Mouse (Mus musculus) urinary bladder, adult 2 months (tissue): Measurements from ENCODE around the gene Ifngr1. TPM values are rescaled to one million over a fixed set of nuclear protein-coding genes. Genes with fewer than 3 reads are reported as not detected.
A peak's percentile ranks its signal among the peaks of the same experiment; 100 is the strongest.

Experiments
- DNase-seq: peaks from one replicate; pipeline ENCODE4 v3.0.0; 2022; ENCODE audit warnings: low spot score
- polyA plus RNA-seq: library from polyadenylated mRNA; depleted of rRNA; stranded (reverse); fragments of >200 nt; gene quantifications from 2 replicates; pipeline ENCODE4 v1.2.3, GENCODE M21; 2012; rRNA removed

The Ifngr1 gene
- 64.8 and 65.9 TPM in 2 replicates for polyA plus RNA-seq

DNA sequence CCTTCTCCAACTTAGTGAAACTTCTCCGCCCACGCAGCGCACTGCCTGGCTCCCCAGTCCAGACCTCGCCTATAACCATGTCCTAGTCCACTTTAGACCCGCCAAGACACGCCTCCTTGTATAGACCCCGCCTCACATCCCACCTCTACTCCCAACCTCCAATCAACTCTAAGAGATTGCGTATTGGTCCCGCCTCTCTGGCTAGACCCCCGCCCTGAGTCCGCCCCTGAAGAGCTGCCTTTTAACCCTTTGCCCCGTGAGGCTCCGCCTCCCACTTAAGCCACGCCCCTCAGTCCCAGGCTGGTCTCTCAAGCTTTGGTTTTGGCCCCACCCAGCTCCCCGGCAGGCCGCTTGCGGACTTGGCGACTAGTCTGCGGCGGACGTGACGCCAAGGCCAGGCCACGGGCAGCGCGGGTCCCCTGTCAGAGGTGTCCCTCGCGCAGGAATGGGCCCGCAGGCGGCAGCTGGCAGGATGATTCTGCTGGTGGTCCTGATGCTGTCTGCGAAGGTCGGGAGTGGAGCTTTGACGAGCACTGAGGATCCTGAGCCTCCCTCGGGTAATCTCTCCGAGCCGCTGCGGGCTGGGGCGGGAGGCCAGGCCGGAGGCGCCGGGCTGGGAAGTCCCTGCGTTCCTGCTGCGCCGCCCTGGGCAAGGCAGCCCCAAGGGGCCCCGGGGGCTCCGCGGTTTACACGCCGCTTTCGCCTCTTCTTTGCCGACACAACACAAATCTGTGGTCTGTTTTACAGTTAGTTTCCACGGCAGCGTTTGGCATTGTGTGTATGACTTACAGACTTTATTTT lies at the start of gene Ifngr1:
Gene Ifngr1 (plus strand): TSS at position 309 of the 801 bp plus-strand sequence.
- DNase-seq, result peak; percentile 96

- DNase-seq, result no peak
Observed at GRCm38 (mm10) chr10:19546825-19547224, 44.9 kb upstream of the Ifngr1 start.

- no peak for DNase-seq
Observed at GRCm38 (mm10) chr10:19548016-19548415, 43.7 kb upstream of the Ifngr1 start.

DNA sequence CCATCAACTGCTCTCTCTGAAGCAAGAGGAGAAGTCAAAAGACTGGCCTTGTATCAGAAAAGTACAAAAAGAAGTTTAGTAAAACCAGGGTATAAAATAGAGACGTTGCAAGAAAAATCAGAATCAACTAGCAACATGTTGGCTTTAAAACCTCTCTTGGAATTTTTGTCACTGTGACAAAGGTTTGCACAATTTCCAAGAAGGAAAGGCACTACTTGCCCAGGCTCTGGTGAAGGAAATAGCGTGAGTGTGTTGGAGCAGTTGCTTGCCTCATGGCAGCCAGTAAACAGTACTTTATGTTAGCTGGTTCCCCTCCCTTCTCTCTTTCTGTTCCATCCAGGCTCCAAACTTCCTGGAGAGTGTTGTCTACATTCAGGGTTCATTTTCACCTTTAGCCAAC lies 43.3 kb upstream of the Ifngr1 start:
- no peak for DNase-seq

DNA sequence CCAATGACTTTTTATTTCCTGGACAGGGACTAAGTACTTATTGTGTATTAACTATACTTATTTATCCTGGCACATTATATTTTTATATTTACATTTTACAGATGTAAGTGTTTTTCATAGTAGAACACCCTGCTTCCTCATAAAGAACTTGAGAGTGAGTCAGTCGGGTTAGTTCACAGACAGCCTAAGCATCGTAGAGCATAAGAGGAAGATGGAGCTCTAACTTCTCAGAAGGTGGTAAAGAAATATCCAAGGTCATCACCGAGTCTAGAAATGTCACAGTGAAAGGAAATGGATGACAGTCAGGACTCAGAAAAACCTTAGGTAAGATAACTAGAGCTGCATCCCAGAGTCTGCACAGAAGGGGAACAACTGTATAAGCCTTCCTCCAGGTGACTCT lies 40.2 kb upstream of the Ifngr1 start:
- DNase-seq, result no peak

DNA sequence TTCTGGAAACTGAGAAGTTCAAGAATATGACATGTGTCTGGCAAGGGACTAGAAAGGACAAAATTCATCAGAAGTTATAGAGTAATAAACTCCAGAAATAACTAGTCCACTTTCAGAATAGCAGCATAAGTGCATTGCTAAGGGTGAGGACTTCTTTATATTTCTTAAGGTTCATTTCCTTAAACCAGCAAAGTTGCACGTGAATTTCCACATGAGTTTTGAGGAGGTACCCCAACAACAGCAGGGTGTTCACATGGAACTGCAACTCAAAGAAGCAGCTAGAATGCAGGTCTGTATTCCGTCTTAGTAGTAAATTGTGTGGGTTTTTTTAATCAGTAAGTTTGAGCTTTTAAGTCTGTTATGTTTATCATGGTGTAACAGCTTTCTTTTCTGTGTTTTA lies 37.9 kb upstream of the Ifngr1 start:
- no peak for DNase-seq

- DNase-seq, result no peak
Observed at GRCm38 (mm10) chr10:19557696-19558095, 34.1 kb upstream of the Ifngr1 start.

DNA sequence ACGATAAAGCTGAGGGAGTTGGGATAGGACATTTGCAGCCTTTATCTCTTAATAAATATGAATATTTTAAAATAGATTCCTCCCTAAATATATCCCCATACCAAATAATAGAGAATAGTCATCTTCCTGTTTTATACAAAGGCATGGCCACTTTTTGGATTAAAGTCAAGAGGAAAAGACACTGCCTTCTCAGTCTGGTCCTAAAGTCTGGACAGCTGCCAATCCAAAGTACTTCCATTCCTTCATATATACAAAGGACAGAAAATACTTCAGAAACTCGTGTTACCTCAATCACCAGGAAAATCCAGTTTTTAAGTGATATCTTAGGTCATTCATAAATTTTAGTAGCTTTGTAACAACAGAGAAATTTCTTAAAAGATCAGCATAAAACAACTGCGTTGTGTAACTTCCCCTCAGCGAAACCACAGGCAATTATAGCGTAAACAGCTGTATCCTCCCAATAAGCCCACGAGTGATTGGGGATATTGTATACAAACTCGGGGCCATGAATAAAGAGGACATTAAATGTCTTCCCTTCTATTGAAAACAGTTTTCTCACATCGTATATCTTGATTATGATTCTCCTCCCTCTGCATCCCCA lies 32.1 kb upstream of the Ifngr1 start:
- DNase-seq, result no peak

DNA sequence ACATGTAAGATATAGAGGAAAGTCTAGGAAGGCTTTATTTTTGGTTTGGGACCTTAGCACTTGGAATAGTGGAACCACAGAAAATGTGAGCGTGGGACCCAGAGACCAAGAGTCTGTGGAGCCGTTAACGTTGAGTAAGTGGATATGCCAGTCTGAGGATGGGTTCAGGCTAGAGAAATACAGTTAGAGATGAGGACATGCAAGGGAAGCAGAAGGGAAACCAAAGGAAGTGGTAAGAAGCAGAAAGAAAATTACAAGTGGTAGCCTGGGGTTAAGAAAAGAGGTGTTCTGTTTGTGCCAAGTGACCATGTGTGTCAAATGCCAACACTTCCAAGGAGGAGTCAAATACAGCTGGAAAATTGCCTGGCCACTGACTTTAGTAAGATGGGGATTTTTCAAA lies 29.2 kb upstream of the Ifngr1 start:
- no peak for DNase-seq

DNA sequence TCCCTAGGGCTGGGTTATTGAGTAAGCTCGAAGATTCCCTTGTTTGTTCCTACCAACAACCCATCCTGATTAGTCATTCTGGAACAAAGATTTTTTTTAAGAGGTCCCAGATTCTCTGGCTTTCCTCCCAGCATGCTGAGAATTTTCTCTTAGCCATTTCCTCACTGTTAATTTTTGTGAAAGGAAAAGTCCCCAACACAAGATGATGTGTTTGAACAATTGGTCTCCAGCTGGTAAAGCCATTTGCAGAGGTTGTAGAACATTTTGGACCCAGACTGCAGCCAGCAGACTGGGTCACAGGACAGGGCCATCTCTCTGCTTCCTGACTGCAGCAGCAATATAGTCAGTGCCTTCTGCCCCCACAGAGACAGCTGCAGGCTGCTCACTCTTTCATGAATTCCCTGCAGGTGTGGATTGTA lies 28.3 kb upstream of the Ifngr1 start:
- DNase-seq, result no peak

- no peak for DNase-seq
Observed at GRCm38 (mm10) chr10:19567481-19567880, 24.3 kb upstream of the Ifngr1 start.

GRCm38 (mm10) chr10:19570288-19570687 lies 21.5 kb upstream of the Ifngr1 start:
- no peak for DNase-seq

GRCm38 (mm10) chr10:19570716-19571115 lies 21.0 kb upstream of the Ifngr1 start:
- no peak for DNase-seq

- DNase-seq, result no peak
Observed at GRCm38 (mm10) chr10:19577571-19577970, 14.2 kb upstream of the Ifngr1 start.

- no peak for DNase-seq
Observed at GRCm38 (mm10) chr10:19578001-19578400, 13.7 kb upstream of the Ifngr1 start.

DNA sequence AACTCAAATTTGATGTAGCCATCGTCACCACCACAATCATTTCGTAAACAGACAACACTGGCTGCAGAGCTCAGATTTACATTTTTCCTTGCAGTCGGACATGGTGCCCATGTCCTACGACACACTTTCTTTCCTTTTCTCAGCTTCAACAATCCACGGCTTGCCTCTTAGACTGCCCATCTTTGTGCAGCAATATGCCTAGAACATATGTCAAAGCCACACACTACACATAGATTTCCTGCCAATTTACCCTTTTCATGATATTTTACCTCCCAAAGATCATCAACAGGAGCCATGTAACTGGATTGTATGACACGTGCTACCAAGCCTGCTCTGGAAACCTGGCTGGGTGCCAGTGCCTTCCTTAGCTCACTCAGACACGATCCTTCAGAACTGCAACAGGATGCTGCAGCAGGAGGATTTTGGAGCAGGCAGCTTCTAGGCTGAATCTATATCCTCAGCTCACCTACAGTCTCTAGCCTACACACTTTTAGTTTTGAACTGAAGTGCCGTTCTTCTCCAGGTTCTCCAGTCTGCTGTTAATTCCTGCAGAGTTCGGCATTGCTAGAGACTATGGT lies 13.3 kb upstream of the Ifngr1 start:
- no peak for DNase-seq

DNA sequence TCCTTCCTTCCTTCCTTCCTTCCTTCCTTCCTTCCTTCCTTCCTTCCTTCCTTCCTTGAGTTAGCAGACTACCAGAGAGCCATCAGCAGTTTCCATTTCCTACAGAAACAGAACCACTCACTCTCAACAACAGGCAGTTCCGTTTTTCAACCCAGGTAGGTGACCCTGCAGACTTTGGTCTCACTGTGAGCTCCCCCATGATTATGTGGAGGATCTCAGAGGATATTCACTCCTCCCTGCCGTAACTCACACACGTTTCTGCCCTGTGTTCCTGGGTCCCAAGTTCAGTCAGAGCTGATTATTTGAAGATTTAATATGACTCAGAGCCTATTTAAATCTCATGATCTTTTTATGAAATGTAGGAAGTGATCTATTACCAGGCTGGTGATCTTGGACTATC lies 11.1 kb upstream of the Ifngr1 start:
- DNase-seq, result no peak

DNA sequence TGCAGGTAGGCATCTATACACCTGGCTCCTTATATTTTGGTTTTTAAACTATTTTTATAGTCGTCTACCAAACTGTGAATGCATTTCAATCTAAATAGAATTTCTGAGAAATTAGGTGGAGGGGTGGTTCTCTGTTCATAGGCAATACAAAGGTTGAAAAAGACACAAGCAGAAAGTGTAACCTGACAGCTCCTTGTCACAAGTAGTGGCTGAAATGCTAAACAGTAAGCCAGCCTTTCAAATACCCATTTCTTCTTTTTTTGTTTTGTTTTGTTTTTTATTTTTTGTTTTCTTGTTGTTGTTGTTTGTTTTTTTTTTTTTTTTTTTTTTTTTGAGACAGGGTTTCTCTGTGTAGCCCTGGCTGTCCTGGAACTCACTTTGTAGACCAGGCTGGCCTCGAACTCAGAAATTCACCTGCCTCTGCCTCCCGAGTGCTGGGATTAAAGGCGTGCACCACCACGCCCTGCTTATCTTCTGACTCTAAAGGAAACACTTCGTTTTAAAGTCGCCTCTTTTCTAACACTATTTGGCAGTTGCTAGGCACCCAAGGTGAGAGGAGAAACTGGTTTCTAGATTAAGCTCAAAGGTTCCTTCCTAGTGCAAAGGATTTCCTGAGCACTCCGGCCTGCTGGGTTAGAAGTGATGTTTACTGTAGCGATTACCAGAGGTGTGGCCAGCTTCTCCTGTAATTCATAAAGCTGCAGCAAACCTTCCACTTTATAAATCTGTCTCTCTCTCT lies 9.7 kb upstream of the Ifngr1 start:
- no peak for DNase-seq

GRCm38 (mm10) chr10:19582806-19583430 lies 8.8 kb upstream of the Ifngr1 start:
- no peak for DNase-seq

- no peak for DNase-seq
Observed at GRCm38 (mm10) chr10:19584064-19584463, 7.7 kb upstream of the Ifngr1 start.

GRCm38 (mm10) chr10:19584846-19585245 lies 6.9 kb upstream of the Ifngr1 start:
- no peak for DNase-seq

- DNase-seq, result no peak
Observed at GRCm38 (mm10) chr10:19585860-19586259, 5.9 kb upstream of the Ifngr1 start.
